Mouse (Mus musculus) megakaryocyte-erythroid progenitor cell, adult 5-6 weeks (primary cell): ENCODE measurements around the gene Tmed3. TPM values are rescaled to one million over a fixed set of nuclear protein-coding genes. Genes with fewer than 3 reads are reported as not detected.
A peak's percentile ranks its signal among the peaks of the same experiment; 100 is the strongest.

ENCODE experiments used
- ATAC-seq: replicated peaks from 2 replicates; pipeline ENCODE4 v1.8.0; 2016; ENCODE audit warnings: mild to moderate bottlenecking, inconsistent platforms; ENCODE audit not compliant: severe bottlenecking, poor library complexity, low FRiP score, low TSS enrichment
- total RNA-seq, 2 experiments: library from RNA; stranded (forward) in 1 of 2; stranded (reverse) in 1 of 2; fragments of 200-1000, 215-1000 nt in 1 of 2; fragments of >200 nt in 1 of 2; fragmentation: Nextera tagmentation in 1 of 2; gene quantifications; 2 replicates each; pipeline ENCODE4 v1.2.3; 2014 to 2017

Gene Tmed3
- total RNA-seq (2014; fragmentation: Nextera tagmentation) = 38.7 and 50.5 TPM in 2 replicates
- total RNA-seq (2017) = 60.0 and 63.7 TPM in 2 replicates

DNA sequence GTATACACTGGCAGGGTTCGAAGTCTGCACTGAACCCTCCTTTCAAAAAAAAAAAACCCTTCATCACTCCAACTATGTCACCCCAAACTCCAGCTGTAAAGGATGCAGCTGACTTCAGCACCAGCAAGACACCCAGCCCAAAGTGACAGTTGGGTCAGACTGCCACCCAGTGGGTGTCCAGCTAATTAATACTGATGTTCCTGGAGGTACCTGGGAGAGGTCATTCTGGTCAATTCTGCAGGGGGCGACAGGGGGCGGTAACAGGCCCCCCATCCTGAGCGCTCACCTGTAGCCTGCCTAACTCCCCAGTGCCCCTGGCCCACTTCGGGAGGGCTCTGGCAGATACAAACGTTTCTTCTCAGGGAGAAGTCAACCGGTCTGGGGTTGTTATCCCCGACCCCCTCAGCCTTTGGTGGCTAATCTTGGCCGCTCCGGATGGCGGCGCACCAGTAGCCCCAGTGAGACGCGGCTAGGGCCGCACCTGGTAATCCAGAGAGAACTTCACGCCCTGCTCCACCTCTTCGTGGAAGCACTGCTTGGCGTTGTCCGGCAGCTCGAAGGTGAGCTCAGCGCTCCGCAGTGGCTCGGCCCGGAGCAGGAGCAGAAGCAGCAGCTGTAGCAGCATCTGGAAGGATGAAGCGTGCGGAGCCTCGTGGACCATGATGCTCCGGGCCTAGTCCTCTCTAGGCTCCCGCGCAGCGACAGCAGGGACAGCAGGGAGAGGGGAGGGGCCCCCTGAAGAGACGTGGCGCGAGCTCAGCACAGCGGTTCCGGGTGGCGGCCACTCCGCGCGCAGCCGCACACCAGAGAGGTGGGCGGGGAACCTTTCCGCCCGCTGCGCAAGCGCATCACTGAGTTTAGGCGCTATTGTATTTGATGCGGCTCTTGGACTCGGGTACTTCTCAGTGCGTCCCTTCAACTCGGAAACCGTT, at the start of gene Tmed3:
TSS of gene Tmed3 (minus strand) at position 804 of the 932 bp plus-strand sequence.
- ATAC-seq = peak; percentile 97

DNA sequence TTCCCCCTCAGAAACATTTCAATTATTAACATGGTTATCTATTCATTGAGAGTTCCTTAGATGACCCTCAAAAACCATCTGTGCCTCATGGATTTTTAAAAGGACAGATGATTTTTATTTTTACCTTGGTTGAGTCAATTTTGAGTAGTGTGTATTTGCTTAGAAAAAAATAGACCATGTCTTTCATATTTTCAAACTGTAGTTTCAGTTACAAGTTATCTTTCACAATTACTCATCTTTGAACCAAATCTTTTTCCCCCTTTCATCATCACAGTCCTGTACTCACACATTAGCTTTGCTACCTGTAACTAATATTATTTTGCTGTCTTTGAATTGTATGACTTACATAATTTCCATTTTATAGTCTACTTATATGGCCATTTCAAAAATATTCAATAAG, 35.2 kb upstream of the Tmed3 start:
- no peak for ATAC-seq

DNA sequence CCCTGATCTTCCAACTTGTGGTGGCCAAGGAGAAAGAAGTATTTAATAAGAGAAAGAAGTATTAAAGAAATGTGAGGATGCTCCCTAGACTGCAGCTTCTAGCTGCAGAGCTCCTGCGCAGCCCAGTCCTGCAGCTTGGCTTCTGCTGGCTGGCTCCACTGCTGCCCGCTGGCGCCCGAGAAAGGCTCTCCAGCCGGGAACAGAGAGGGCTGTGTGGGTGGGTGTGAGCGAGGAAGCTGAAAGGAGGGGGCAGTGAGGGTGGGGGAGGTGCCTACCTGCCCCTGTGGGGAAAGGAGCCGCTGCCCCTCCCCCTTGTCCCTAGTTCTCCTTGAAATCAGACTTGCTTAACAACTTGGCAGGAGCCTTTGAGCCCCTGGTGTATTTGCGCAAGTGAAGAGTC, 33.4 kb upstream of the Tmed3 start, which contains the start of gene Ankrd34c:
TSS of gene Ankrd34c (minus strand) at position 181 of the 400 bp plus-strand sequence.
- ATAC-seq = no peak

DNA sequence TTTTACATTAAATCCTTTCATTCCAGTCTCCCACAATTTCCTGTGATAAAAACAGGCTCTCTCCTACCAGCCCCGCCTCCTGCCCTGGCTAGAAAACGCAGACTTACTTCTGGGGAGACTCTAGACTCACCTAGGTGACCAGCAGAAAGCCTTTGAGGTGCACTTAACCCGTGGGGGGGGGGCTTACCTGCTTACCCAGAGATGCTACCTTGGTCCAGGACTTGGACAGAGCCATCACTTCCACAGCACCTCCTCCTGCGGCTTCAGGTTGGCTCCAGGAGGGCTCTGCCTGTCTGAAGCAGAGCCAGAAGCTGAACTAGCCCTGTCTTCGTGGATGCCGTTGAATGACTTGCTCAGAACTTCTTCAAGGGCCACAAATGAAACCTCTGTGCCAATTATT, 33.0 kb upstream of the Tmed3 start:
- no peak for ATAC-seq

DNA sequence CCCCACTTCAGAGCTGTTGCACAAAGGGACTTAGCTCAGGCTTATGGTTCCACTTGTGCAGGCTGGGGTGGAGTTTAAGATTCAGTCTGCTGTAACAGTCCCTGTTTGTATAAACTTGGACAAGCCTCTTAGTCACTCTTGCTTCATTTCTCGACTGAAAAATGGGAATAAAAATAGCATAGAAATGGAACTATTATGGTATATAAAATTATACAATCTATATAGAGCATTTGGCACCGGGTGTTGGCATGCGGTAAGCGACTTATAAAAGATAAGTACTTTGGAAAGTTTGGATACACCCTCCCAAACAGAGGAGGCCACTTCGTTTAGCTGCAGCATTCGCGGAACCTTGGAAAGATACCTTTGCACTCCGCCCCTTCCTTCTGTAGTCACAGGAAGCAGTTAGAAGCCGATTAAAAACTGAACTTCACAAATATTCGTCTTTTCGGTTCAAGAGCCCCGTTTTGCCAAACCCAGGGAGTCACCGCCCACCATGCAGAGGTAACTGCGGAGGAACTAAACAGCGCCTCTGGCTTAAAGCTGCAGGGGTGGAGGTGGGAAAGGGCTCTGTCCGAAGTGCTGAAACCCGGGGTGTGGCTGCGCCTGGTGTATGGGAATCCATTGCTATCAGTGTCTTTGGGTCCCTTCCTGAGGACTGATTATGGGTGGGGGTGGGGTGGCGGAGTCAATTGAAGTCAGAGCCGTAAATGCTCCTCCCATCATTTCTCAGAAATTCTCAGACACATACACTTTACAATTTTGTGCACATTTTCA, 32.3 kb upstream of the Tmed3 start:
- ATAC-seq = peak; percentile 94

DNA sequence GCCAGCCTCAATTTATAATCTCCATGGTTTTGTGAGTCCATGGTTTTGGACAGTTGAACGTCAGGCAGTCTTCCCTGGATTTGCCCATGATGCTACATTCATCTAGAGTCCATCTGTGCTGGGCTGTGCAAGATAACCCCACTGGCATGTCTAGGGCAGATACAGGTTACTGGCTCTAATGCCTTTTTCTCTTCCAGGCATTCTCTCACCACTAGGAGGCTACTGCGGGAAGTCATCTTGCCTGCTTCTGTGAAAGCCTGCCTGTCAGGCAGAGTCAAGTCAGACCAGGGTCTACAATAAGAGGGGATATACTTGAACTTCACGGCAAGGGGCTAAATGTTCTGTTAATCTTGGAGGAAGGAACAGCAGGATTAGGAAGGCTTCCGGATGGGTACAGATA, 2.0 kb upstream of the Tmed3 start:
- ATAC-seq = peak; percentile 58

DNA sequence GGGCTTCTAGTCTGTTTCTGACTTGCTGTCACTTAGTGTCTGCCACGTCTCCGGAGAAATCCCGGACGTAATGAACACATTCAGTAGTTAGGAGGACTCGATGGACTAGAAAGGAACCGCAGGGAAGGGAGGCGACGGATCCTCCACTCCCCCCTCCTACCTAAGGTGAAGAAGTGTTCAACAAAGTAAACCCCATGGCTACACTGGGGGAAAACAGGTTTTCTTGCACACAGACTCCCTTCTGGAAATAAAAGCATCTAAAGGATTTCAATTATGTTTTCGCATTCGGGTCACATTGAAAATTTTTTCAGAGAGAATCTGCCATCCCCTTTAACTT, 297 bp upstream of the Tmed3 start:
- peak; percentile 29 for ATAC-seq

DNA sequence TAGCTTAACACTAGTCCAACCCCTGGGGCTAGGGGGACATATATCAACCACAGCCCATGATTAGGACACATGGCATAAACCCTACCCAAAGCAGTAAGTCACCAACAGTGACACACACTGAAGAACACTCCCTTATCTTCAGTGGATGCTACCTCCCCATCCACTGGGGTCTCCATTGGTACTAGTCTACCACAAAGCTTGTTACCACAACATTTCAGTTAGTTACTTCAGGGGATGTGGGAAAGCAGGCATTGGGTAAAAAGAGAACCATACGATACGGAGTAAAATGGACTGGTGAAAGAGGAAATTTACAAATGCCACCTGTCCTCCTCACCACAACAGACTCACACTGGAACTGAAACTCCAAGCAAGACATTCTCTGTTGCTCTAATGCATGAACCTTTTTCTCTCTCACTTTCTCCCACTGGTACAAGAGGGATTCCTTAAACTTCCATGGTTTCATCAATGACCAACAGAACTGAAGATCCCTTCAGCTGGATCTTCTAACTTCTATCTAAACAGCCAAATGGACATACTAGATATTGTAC, 3.9 kb downstream of the Tmed3 start:
- ATAC-seq = no peak

DNA sequence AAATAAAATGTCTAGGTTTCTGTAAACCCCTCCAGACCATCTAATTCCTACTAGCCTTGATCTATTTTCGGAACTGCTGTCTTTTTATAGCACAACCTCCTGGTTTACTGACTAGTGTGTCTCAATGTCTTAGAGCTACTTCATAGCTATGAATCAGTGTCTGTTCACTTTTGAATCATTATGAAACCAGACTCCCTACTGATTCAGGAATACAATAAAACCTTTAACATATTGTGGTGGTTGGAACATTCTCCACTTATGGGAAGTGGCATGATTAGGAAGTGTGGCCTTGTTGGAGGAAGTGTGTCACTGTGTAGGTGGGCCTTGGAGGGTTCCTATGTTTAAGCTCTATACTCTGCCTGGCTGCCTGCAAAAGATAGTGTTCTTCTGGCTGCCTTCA, 9.7 kb downstream of the Tmed3 start:
- no peak for ATAC-seq

DNA sequence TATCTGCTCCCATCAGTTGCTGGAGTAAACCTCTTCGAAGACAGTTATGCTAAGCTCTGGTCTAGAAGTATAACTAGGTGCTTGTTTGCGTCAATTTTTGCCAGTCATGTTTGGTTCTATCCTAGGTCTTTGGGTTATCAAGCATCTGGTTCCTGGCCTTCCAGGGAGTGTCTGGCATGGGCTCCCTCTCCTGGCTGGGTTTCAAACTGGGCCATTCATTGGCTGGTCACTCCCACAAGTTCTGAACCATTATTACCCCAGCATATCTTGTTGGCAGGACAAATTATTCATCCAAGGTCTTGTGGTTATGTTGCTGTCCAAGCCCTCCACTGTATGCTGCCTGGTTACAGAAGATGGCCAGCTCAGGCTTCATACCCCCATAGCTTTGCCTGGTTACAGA, 11.2 kb downstream of the Tmed3 start:
- no peak for ATAC-seq

DNA sequence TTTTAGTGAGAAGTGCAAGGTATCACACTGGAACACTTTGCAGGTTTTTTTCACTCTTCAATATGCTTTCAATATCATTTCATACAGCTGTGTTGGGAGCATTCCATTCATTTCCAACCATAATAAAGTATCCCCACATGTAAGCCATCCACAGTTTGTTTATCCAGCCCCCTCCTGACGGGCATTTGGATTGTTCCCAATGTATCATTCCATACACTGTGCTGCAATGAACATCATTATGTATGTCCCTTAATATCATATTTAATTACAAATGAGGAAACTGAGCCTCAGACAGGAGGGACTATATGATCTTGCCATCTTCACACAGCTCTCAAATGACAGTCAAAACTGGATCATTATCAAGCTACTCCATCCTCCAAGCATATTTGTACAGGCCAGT, 15.7 kb downstream of the Tmed3 start:
- ATAC-seq = no peak

DNA sequence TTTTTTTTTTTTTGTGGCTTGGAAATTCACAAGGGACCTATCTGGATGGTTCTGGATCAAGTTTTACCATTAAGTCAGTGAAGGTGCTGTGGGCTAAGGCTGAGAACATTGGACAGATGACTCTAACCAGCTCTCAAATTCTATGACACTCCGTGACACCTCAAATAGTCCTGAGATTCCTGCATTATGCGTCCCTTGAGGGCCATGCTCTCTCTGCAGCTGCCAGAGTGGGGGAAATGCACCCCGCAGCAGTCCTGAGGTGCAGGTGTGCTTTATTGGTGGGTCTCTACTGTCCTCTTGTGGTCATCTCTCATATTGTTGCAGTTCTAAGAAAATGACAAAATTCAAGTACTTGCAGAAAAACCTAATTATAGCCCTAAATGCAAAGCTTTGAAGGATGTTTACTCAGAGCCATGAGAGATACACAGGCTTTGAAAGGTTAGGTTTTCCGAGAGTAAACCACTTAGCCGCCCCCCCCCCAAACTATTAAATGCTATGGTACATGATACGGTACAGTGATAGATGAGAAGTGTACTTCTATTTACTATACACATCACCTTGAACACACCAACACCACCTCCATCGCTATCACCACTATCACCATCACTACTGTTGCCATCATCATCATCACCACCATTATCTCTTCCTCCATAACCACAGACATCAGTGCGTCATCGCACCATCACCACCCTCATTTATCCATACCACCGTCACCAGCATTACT, 17.2 kb downstream of the Tmed3 start:
- peak; percentile 87 for ATAC-seq

DNA sequence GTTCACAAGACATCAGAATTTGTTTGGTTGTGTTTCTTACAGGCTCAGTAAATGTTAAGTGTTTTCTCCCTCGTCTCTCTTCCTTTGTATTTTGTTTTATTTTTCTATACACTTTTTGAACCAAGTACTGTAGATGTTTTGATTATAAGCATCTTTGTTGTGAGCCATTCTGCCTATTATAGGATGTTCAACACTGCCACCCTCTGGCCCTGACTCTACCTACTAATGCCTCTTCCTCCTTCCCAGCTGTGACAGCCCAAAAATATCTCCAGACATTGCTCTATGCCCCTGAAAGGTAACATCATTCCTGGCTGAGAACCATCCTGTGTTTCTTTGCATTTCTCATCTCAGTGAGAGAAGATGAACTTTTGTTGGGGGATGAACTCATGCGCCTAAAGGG, 18.6 kb downstream of the Tmed3 start:
- no peak for ATAC-seq

DNA sequence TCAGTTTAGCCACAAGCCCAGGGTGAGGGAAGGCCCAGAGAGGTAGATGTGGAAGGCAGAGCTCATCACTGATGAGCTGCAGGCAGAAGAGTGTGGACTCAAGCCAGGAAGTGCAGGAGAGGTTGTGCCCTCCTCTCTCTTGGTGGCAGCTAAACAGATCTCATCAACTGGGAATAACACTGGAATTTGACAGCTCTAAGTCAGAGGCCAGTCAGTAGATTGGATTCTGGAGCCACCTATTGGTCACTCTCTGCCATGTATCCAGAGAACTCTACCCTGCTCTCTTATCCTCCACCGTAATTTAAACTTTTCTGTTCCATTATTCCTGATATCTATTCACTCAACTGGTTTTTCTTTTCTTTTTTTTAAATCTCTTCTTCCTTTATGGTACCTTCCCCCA, 25.9 kb downstream of the Tmed3 start:
- no peak for ATAC-seq

DNA sequence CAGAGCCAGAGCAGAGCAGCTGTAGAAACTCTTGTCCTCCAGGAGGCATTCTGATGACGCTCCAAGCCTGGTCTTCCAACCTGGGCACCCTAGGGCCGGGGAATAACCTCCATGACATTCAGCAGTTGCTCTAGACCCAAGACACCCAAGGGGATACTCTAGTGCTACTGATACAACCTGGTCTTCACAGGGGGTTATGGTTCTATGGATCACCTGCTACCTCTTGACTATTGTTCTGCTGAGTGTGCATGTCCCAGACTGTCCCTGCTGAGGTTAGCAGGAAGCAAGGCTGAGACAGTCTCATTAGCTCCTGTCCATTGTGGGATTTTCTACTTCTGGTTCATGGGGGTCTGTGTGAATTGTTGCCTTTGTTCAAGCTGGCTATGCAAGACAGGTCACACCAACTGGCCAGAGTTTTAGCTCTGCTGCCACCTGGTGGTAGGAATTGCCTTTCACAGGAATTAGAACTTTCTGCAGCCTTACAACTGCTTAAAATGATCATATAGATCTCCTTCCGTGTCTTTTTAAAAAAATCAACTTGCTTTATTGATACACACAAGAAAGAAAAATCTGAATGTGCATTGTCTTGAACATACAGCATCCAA, 30.8 kb downstream of the Tmed3 start:
- ATAC-seq = peak; percentile 70

DNA sequence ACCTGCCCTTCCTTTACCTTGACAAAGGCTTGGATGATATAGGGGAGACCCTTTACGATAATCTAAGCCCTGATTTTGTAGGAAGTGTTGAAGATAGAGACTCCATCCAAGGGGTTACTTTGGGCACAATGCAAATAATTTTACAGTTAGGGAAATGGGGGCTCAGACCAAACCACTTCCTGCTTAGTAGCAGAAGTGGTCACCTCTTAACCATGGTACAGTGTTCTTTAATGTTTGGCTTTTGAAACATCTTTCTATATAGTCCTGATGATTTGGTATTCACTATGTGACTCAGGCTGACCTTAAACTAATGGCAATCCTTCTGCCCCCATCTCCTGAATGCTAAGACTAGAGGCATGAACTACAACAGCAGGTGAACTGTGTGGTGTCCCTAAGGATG, 31.5 kb downstream of the Tmed3 start:
- no peak for ATAC-seq

DNA sequence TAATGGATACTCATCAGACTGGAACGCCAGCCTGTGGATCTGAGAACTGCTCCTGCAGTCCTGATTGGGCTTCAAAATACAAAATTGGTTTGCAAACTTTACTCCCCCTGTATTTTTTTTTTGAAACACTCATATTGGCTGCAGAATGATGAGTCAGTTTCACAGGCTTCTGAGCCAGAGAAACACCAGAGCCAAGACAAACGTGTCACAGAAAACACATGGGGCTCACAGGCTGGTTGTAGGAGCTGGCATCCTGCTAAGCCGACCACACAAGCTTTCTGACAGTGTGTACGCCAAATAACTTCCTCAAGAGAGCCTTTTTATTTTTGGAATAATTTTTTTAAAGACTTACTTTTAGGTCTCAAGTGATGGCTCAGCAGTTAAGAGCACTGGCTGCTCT, 35.0 kb downstream of the Tmed3 start:
- no peak for ATAC-seq

DNA sequence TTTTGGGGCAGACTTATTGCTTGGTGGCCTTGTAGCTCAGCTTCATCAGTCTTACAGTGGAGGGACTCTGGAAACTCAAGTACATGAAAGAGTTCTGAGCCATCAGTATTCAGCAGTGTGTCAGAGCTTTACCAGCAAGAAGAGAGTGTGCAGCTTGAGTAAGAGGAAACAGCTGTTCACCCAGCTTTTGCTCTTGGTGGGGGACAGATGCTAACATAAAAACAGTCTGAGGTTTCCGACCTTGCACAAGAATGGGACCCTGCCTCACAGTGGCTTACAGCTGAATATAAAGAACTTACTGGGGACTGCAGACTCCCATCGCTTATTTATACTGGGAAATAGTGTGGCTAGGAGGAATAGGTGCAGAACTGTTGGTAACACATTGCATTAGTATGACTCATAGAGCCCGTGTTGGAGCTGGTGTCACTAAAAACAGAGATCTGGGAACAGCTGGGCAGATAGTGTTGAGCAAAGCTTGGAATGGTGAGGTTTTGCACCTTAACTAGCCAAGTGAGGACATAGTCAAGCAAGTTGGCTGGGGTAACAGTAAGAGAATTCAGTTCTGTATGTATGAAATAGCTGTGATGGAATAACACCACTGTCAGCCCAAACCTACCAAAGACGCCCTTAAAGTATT, 37.4 kb downstream of the Tmed3 start:
- no peak for ATAC-seq

DNA sequence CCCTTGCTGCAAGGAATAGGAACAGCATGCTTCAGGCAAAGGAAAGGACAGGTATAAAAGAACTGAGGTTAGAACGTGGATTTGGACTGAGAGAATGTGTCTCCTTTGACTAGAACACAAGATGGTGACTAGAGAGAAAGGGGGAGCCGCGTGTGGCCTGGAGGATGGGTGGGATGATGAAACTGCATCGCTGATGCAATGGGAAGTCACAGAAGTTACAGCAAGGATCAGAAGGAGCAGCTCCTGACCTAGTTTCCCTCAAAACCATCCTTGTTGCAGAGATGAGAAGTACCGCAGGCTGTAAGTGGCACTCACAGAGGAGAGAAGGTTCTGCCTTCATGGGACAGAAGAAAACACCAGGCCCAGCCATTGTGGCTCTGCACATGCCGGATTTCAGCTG, 54.0 kb downstream of the Tmed3 start:
- no peak for ATAC-seq
